Mouse (Mus musculus): ENCODE measurements around the gene Itpr1.
"Not testable (repeated sequence)": the region's sequence is repeated elsewhere in the genome, so short reads cannot be mapped to it uniquely, and the experiment has no call there.

Gene Itpr1

GRCm38 (mm10) chr6:108554389-108554788 is 341.5 kb downstream of the Itpr1 start:
- no peak for DNase-seq

GRCm38 (mm10) chr6:108554878-108555277 is 342.0 kb downstream of the Itpr1 start:
- no peak for DNase-seq

- no peak for DNase-seq
Measured at GRCm38 (mm10) chr6:108557576-108558322, 344.9 kb downstream of the Itpr1 start.

- DNase-seq = not testable (repeated sequence)
Measured at GRCm38 (mm10) chr6:108559226-108559625, 346.3 kb downstream of the Itpr1 start.

GRCm38 (mm10) chr6:108562971-108563370 is 350.1 kb downstream of the Itpr1 start:
- DNase-seq = no peak

- not testable (repeated sequence) for DNase-seq
Measured at GRCm38 (mm10) chr6:108565447-108565846, 352.6 kb downstream of the Itpr1 start.

- no peak for DNase-seq
Measured at GRCm38 (mm10) chr6:108566549-108566948, 353.7 kb downstream of the Itpr1 start.

GRCm38 (mm10) chr6:108569460-108570187 is 356.7 kb downstream of the Itpr1 start:
- DNase-seq = peak; percentile 15

GRCm38 (mm10) chr6:108570351-108571041 is 357.6 kb downstream of the Itpr1 start:
- DNase-seq = peak; percentile 70

GRCm38 (mm10) chr6:108571042-108571590 is 358.2 kb downstream of the Itpr1 start:
- peak; percentile 86 for DNase-seq

- DNase-seq = no peak
Measured at GRCm38 (mm10) chr6:108572646-108573045, 359.8 kb downstream of the Itpr1 start.

GRCm38 (mm10) chr6:108577056-108577455 is 364.2 kb downstream of the Itpr1 start:
- no peak for DNase-seq

GRCm38 (mm10) chr6:108588426-108588825 is 375.5 kb downstream of the Itpr1 start:
- DNase-seq = no peak

- DNase-seq = no peak
Measured at GRCm38 (mm10) chr6:108592227-108592626, 379.3 kb downstream of the Itpr1 start.

GRCm38 (mm10) chr6:108592636-108593035 is 379.7 kb downstream of the Itpr1 start:
- no peak for DNase-seq

GRCm38 (mm10) chr6:108594171-108594841 is 381.4 kb downstream of the Itpr1 start:
- DNase-seq = no peak

- DNase-seq = no peak
Measured at GRCm38 (mm10) chr6:108598691-108599090, 385.8 kb downstream of the Itpr1 start.

GRCm38 (mm10) chr6:108599317-108599716 is 386.4 kb downstream of the Itpr1 start:
- DNase-seq = no peak

Measured in kidney, adult 18-20 months (tissue).